Mouse (Mus musculus) limb, embryonic 14.5 days (tissue): ENCODE data around the gene Colgalt1. TPM values are rescaled to one million over a fixed set of nuclear protein-coding genes. Genes with fewer than 3 reads are reported as not detected.

ENCODE experiments used
- ATAC-seq: fragments of 200-750 bp; cut with Nextera tagmentation; 2 replicates; pipeline ENCODE4 v1.8.0; 2017; ENCODE audit warnings: low read depth, moderate number of reproducible peaks, moderate TSS enrichment; ENCODE audit not compliant: low FRiP score
- DNase-seq: peaks from one replicate; pipeline ENCODE4 v3.0.0-alpha.2; 2015; ENCODE audit warnings: low spot score
- H3K27ac ChIP-seq: fragments of 300-500 bp; sonication (generic); replicated peaks from 2 replicates; pipeline ENCODE4 v1.5.1; 2014; ENCODE audit warnings: low read depth, mild to moderate bottlenecking, low read length, moderate library complexity, mixed read lengths
- H3K27me3 ChIP-seq: fragments of 300-500 bp; sonication (generic); 2 replicates; pipeline ENCODE4 v1.6.1; 2014; ENCODE audit warnings: low read length, mixed read lengths; ENCODE audit not compliant: control insufficient read depth, insufficient read depth
- H3K36me3 ChIP-seq: fragments of 300-500 bp; sonication (generic); 2 replicates; pipeline ENCODE4 v1.6.1; 2014; ENCODE audit warnings: mild to moderate bottlenecking, low read length, moderate library complexity, mixed read lengths; ENCODE audit not compliant: control insufficient read depth, insufficient read depth
- H3K4me1 ChIP-seq: fragments of 300-500 bp; sonication (generic); 2 replicates; pipeline ENCODE4 v1.6.1; 2014; ENCODE audit warnings: antibody characterized with exemption, low read length, mixed read lengths; ENCODE audit not compliant: control insufficient read depth, insufficient read depth
- H3K4me2 ChIP-seq: fragments of 300-500 bp; sonication (generic); replicated peaks from 2 replicates; pipeline ENCODE4 v1.6.1; 2014; ENCODE audit warnings: low read depth, mild to moderate bottlenecking, low read length, moderate library complexity; ENCODE audit not compliant: severe bottlenecking
- H3K4me3 ChIP-seq: fragments of 300-500 bp; sonication (generic); replicated peaks from 2 replicates; pipeline ENCODE4 v1.5.1; 2014; ENCODE audit warnings: low read length
- H3K9ac ChIP-seq: fragments of 300-500 bp; sonication (generic); 2 replicates; pipeline ENCODE4 v1.6.1; 2014; ENCODE audit warnings: mild to moderate bottlenecking, low read depth, low read length, moderate library complexity; ENCODE audit not compliant: severe bottlenecking
- H3K9me3 ChIP-seq: fragments of 300-500 bp; sonication (generic); 2 replicates; pipeline ENCODE4 v1.6.1; 2016; ENCODE audit warnings: low read length; ENCODE audit not compliant: control insufficient read depth
- POLR2A ChIP-seq: fragments of 200-500 bp; IDR thresholded peaks from 2 replicates; pipeline ENCODE4 v1.8.0; 2012; ENCODE audit warnings: inconsistent platforms, mild to moderate bottlenecking, moderate library complexity, borderline replicate concordance; ENCODE audit not compliant: insufficient read depth, insufficient read length; ENCODE audit errors: extremely low read depth
- WGBS: fragments of 180-500 bp; shearing (Covaris S2); extraction: QIAGEN DNeasy Blood & Tissue Kit; methylation state at CpG from one replicate; pipeline ENCODE4 v1.1.7; 2014; 5-methylcytosine and 5-hydroxymethylcytosine counted together
- polyA plus RNA-seq, 2 experiments: library from polyadenylated mRNA; depleted of rRNA in 1 of 2; stranded (reverse) in 1 of 2; unstranded in 1 of 2; fragments of >200 nt; fragmentation: Nextera tagmentation in 1 of 2; extraction: Ambion mirVana in 1 of 2; gene quantifications; 2 replicates each; pipeline versions ENCODE4 v1.2.1 to v1.2.3; 2012 to 2014

Colgalt1 gene
- polyA plus RNA-seq, 2 experiments, result 116 to 240 TPM

GRCm38 (mm10) chr8:71601939-71602665 is 8.7 kb upstream of the Colgalt1 start:
- H3K36me3 ChIP-seq, result no peaks in the 10 kb centered on the region
- WGBS, result 3% methylated on average over 61 of the region's 65 CpGs
- no peak overlapping the region for H3K27ac ChIP-seq
- peak overlapping the region; percentile 40 for H3K4me3 ChIP-seq
- ATAC-seq (peak; percentile 7; the same call in 1 of the 2 replicates), DNase-seq (no peak)
- H3K9ac ChIP-seq, result peak overlapping the region; percentile 46
- peak overlapping the region; percentile 74 for H3K4me2 ChIP-seq
- TF ChIP-seq POLR2A, result no peak
- H3K27me3 ChIP-seq, result peaks cover 17% of the 10 kb centered on the region
- no peaks in the 10 kb centered on the region for H3K9me3 ChIP-seq
- peaks cover 9% of the 10 kb centered on the region; the same call in 1 of the 2 replicates for H3K4me1 ChIP-seq

GRCm38 (mm10) chr8:71602666-71603334 is 8.0 kb upstream of the Colgalt1 start:
- Histone ChIP-seq H3K4me1 (peaks cover 9% of the 10 kb centered on the region; the same call in 1 of the 2 replicates), H3K36me3 (no peaks in the 10 kb centered on the region), H3K4me2 (peak overlapping the region; percentile 74), H3K9ac (peak overlapping the region; percentile 46), H3K9me3 (no peaks in the 10 kb centered on the region), H3K27me3 (peaks cover 17% of the 10 kb centered on the region), H3K4me3 (peak overlapping the region; percentile 40), H3K27ac (no peak overlapping the region)
- ATAC-seq, result peak; percentile 78
- peak; percentile 75 for DNase-seq
- 1% methylated on average over 31 of the region's 32 CpGs for WGBS
- TF ChIP-seq POLR2A, result no peak

- Histone ChIP-seq H3K27me3 (peaks cover 17% of the 10 kb centered on the region), H3K4me1 (peaks cover 9% of the 10 kb centered on the region; the same call in 1 of the 2 replicates), H3K4me2 (no peak overlapping the region), H3K9me3 (no peaks in the 10 kb centered on the region), H3K4me3 (no peak overlapping the region), H3K9ac (no peak overlapping the region), H3K36me3 (no peaks in the 10 kb centered on the region), H3K27ac (no peak overlapping the region)
- TF ChIP-seq POLR2A, result no peak
- 39% methylated on average over 7 of the region's 7 CpGs for WGBS
- ATAC-seq (no peak), DNase-seq (no peak)
Observed at GRCm38 (mm10) chr8:71604021-71604420, 6.8 kb upstream of the Colgalt1 start.

- peaks cover 32% of the 10 kb centered on the region for H3K36me3 ChIP-seq
- no peaks in the 10 kb centered on the region for H3K27me3 ChIP-seq
- H3K9me3 ChIP-seq, result no peaks in the 10 kb centered on the region
- no peak for TF ChIP-seq POLR2A
- 51% methylated on average over 5 of the region's 5 CpGs for WGBS
- H3K9ac ChIP-seq, result peak overlapping the region; percentile 90
- no peak overlapping the region for H3K27ac ChIP-seq
- ATAC-seq, result no peak
- peak overlapping the region; percentile 64 for H3K4me2 ChIP-seq
- H3K4me1 ChIP-seq, result peaks cover 8% of the 10 kb centered on the region; the same call in 1 of the 2 replicates
- no peak for DNase-seq
- peak overlapping the region; percentile 92 for H3K4me3 ChIP-seq
Observed at GRCm38 (mm10) chr8:71612141-71612540, 1.3 kb downstream of the Colgalt1 start.

GRCm38 (mm10) chr8:71613418-71613817 is 2.6 kb downstream of the Colgalt1 start:
- no peak overlapping the region for H3K4me3 ChIP-seq
- WGBS, result 50% methylated on average over 4 of the region's 4 CpGs
- H3K27ac ChIP-seq, result no peak overlapping the region
- DNase-seq (no peak), ATAC-seq (no peak)
- no peaks in the 10 kb centered on the region for H3K9me3 ChIP-seq
- no peak for TF ChIP-seq POLR2A
- peaks cover 44% of the 10 kb centered on the region for H3K36me3 ChIP-seq
- H3K27me3 ChIP-seq, result no peaks in the 10 kb centered on the region
- peaks cover 8% of the 10 kb centered on the region; the same call in 1 of the 2 replicates for H3K4me1 ChIP-seq
- no peak overlapping the region for H3K4me2 ChIP-seq
- no peak overlapping the region for H3K9ac ChIP-seq
